Mouse (Mus musculus): Measurements from ENCODE around the gene Msrb3. TPM values are rescaled to one million over a fixed set of nuclear protein-coding genes. Genes with fewer than 3 reads are reported as not detected.

The Msrb3 gene
- total and polyA plus RNA-seq, 3 experiments = 0.15 TPM; not detected in 1

DNA sequence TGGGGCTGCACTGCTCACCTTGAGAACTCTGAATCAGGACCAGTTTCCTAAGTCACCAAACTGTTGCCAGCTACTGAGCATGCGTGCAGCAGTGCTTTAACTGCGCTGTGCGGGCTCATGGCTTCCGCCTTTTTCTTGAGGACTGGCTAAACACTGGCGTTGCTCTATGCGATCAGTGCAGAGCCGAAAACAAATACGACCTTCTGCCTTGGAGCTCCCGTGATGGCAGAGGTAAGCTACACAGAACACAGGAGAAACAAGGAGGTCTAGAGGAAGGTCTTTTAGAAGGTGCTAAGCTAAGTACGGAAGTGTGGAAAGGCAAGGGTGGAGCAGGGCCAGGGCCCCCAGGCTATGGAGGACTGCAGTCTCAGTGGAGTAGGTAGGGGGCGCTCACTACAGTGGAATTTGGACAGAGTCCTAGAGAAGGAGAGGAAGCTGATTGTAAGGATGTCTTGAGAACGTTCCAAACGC, 41.3 kb downstream of the Msrb3 start:
- DNase-seq (ENCODE audit: low read depth, low spot score) = peak; percentile 37
- no peak for TF ChIP-seq USF1 (IDR thresholded peaks at IDR 0.05; ENCODE audit: low read depth, low read length)
- TF ChIP-seq ETS1 (IDR thresholded peaks at IDR 0.05; ENCODE audit: low read depth, low read length) = no peak
- no peak for TF ChIP-seq E2F4 (IDR thresholded peaks at IDR 0.05; ENCODE audit: borderline replicate concordance, low read depth, low read length)
- TF ChIP-seq MAZ (IDR thresholded peaks at IDR 0.05; ENCODE audit: low read depth, low read length) = no peak
- TF ChIP-seq SMC3 (IDR thresholded peaks at IDR 0.05; ENCODE audit: low read depth, low read length) = peak; percentile 42; the same call in 1 of the 2 replicates
- peak; percentile 48 to 70 (median 58) for TF ChIP-seq CTCF (IDR thresholded peaks at IDR 0.05 in 2 of 3, conservative IDR thresholded peaks at IDR 0.05 in 1 of 3; ENCODE audit: control insufficient read depth in 1 of 3, insufficient read depth in 1 of 3, low read depth in 2 of 3, low read length in 3 of 3, poor library complexity in 1 of 3, severe bottlenecking in 1 of 3)
- no peak for TF ChIP-seq ZC3H11A (IDR thresholded peaks at IDR 0.05; ENCODE audit: low read depth, low read length)
- TF ChIP-seq RAD21 (IDR thresholded peaks at IDR 0.05; ENCODE audit: low read depth, low read length) = peak; percentile 30
- TF ChIP-seq ZMIZ1 (IDR thresholded peaks at IDR 0.05; ENCODE audit: low read depth, low read length) = no peak
- TF ChIP-seq JUND (IDR thresholded peaks at IDR 0.05; ENCODE audit: low read depth, low read length) = no peak
- TF ChIP-seq UBTF (IDR thresholded peaks at IDR 0.05; ENCODE audit: borderline replicate concordance, insufficient read depth, low read depth, low read length) = no peak
- TF ChIP-seq USF2 (IDR thresholded peaks at IDR 0.05; ENCODE audit: borderline replicate concordance in 1 of 2, insufficient read depth in 1 of 2, low read depth in 1 of 2, low read length in 2 of 2) = no peak
- Histone ChIP-seq H3K27ac (ENCODE audit: control insufficient read depth, low read depth, low read length) (no peak overlapping the region), H3K9ac (ENCODE audit: control insufficient read depth, low read depth, low read length, poor library complexity, severe bottlenecking) (no peak overlapping the region), H3K27me3 (ENCODE audit: control insufficient read depth in 1 of 2, insufficient read depth in 2 of 2, low read length in 2 of 2) (no peaks in the 10 kb centered on the region; a peak in 2 of 4 replicates), H3K36me3 (ENCODE audit: control insufficient read depth in 1 of 2, insufficient read depth in 2 of 2, low read length in 2 of 2) (no peaks in the 10 kb centered on the region), H3K4me1 (ENCODE audit: control insufficient read depth in 1 of 2, insufficient read depth in 2 of 2, low read length in 2 of 2) (no peaks in the 10 kb centered on the region), H3K9me3 (replicated peaks; ENCODE audit: insufficient read depth, low read length) (no peaks in the 10 kb centered on the region), H3K79me2 (ENCODE audit: control insufficient read depth, insufficient read depth, low read length, poor library complexity) (no peaks in the 10 kb centered on the region), H3K4me3 (ENCODE audit: control insufficient read depth in 1 of 2, insufficient read depth in 1 of 2, low read depth in 2 of 2, low read length in 2 of 2) (no peak overlapping the region)

DNA sequence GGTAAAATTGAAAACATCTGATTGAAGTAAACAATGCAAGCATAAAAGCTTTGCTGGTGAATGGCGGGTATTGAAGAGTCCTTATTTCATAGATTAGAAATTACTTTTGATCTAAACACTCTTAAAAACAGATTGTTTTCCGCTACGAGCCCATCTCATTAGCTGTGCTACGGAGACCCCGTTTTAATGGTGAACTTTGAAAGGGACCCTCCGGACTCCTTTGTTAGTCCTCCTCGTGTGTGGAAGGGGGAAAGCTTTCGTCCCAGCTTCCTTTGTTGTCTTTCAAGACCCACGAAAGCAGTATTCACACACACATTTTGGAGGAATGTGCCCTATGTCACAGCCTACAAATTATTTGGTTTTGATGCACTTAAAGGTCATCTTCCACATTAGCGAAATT, 44.6 kb downstream of the Msrb3 start:
- no peak overlapping the region for H3K9ac ChIP-seq (ENCODE audit: control insufficient read depth, low read depth, low read length, poor library complexity, severe bottlenecking)
- no peaks in the 10 kb centered on the region for H3K36me3 ChIP-seq (ENCODE audit: control insufficient read depth in 1 of 2, insufficient read depth in 2 of 2, low read length in 2 of 2)
- H3K4me3 ChIP-seq (ENCODE audit: control insufficient read depth in 1 of 2, insufficient read depth in 1 of 2, low read depth in 2 of 2, low read length in 2 of 2) = no peak overlapping the region
- peaks cover 0 to 1% of the 10 kb centered on the region in 2 experiments for H3K27me3 ChIP-seq (ENCODE audit: control insufficient read depth in 1 of 2, insufficient read depth in 2 of 2, low read length in 2 of 2)
- no peaks in the 10 kb centered on the region for H3K4me1 ChIP-seq (ENCODE audit: control insufficient read depth in 1 of 2, insufficient read depth in 2 of 2, low read length in 2 of 2)
- H3K27ac ChIP-seq (ENCODE audit: control insufficient read depth, low read depth, low read length) = no peak overlapping the region
- no peaks in the 10 kb centered on the region for H3K79me2 ChIP-seq (ENCODE audit: control insufficient read depth, insufficient read depth, low read length, poor library complexity)
- no peaks in the 10 kb centered on the region for H3K9me3 ChIP-seq (replicated peaks; ENCODE audit: insufficient read depth, low read length)
- DNase-seq (ENCODE audit: low read depth, low spot score) = no peak
- no peak for TF ChIP-seq MEF2A (IDR thresholded peaks at IDR 0.05; ENCODE audit: extremely low read depth, insufficient replicate concordance, low read depth, low read length, poor library complexity, severe bottlenecking)
- no peak for TF ChIP-seq USF1 (IDR thresholded peaks at IDR 0.05; ENCODE audit: low read depth, low read length)
- no peak for TF ChIP-seq EP300 (IDR thresholded peaks at IDR 0.05; ENCODE audit: low read depth in 1 of 2, low read length in 2 of 2)
- TF ChIP-seq GATA1 (IDR thresholded peaks at IDR 0.05; ENCODE audit: low read depth, low read length) = no peak
- no peak for TF ChIP-seq POLR2AphosphoS5 (IDR thresholded peaks at IDR 0.05; ENCODE audit: borderline replicate concordance, low read depth, low read length)
- no peak for TF ChIP-seq MAZ (IDR thresholded peaks at IDR 0.05; ENCODE audit: low read depth, low read length)
- TF ChIP-seq CTCF (IDR thresholded peaks at IDR 0.05 in 2 of 3, conservative IDR thresholded peaks at IDR 0.05 in 1 of 3; ENCODE audit: control insufficient read depth in 1 of 3, insufficient read depth in 1 of 3, low read depth in 2 of 3, low read length in 3 of 3, poor library complexity in 1 of 3, severe bottlenecking in 1 of 3) = no peak
- TF ChIP-seq CHD1 (IDR thresholded peaks at IDR 0.05; ENCODE audit: low read depth, low read length) = no peak
- TF ChIP-seq RCOR1 (IDR thresholded peaks at IDR 0.05; ENCODE audit: low read depth, low read length) = no peak
- no peak for TF ChIP-seq TBP (IDR thresholded peaks at IDR 0.05; ENCODE audit: low read depth, low read length)
- no peak for TF ChIP-seq POLR2A (IDR thresholded peaks at IDR 0.05; ENCODE audit: control insufficient read depth in 1 of 2, insufficient read depth in 1 of 2, low read depth in 1 of 2, low read length in 2 of 2, poor library complexity in 1 of 2)
- no peak for TF ChIP-seq ETS1 (IDR thresholded peaks at IDR 0.05; ENCODE audit: low read depth, low read length)
- TF ChIP-seq JUND (IDR thresholded peaks at IDR 0.05; ENCODE audit: low read depth, low read length) = no peak
- no peak for TF ChIP-seq GABPA (IDR thresholded peaks at IDR 0.05; ENCODE audit: low read depth, low read length)
- TF ChIP-seq RAD21 (IDR thresholded peaks at IDR 0.05; ENCODE audit: low read depth, low read length) = no peak
- no peak for TF ChIP-seq SIN3A (IDR thresholded peaks at IDR 0.05; ENCODE audit: low read length)
- TF ChIP-seq NRF1 (IDR thresholded peaks at IDR 0.05; ENCODE audit: insufficient read depth, low read depth, low read length, poor library complexity, severe bottlenecking) = no peak
- no peak for TF ChIP-seq ELF1 (IDR thresholded peaks at IDR 0.05; ENCODE audit: low read depth, low read length)

Measured in MEL (cell line).